Mouse (Mus musculus): ENCODE data around the gene Tmem91. TPM values are rescaled to one million over a fixed set of nuclear protein-coding genes. Genes with fewer than 3 reads are reported as not detected.
"Not testable (repeated sequence)": the region's sequence is repeated elsewhere in the genome, so short reads cannot be mapped to it uniquely, and the experiment has no call there.

Tmem91 gene
- 1.0 and 1.1 TPM in 2 replicates for polyA plus RNA-seq (2015; fragmentation: Nextera tagmentation; extraction: Ambion mirVana)

- H3K27me3 ChIP-seq: peaks cover 41% of the 10 kb centered on the region
- peak within 1 kb of the TSS; percentile 68 for H3K4me2 ChIP-seq
- DNase-seq: no peak
- H3K9ac ChIP-seq: peak within 1 kb of the TSS; percentile 45
- WGBS (ENCODE audit: insufficient replicate concordance): 2% methylated on average over 29 of the region's 29 CpGs
- peak within 1 kb of the TSS; percentile 48 for H3K4me3 ChIP-seq (replicated peaks)
- H3K27ac ChIP-seq: no peak within 1 kb of the TSS
- peaks cover 22% of the 10 kb centered on the region for H3K4me1 ChIP-seq (replicated peaks)
- H3K36me3 ChIP-seq: no peaks in the 10 kb centered on the region
- H3K9me3 ChIP-seq (replicated peaks): no peaks in the 10 kb centered on the region
- ATAC-seq (ENCODE audit: low read depth): no peak
Measured at GRCm38 (mm10) chr7:25674719-25675300, at the start of gene Tmem91. Gene Tmem91 (minus strand): TSS chr7:25675166.

DNA sequence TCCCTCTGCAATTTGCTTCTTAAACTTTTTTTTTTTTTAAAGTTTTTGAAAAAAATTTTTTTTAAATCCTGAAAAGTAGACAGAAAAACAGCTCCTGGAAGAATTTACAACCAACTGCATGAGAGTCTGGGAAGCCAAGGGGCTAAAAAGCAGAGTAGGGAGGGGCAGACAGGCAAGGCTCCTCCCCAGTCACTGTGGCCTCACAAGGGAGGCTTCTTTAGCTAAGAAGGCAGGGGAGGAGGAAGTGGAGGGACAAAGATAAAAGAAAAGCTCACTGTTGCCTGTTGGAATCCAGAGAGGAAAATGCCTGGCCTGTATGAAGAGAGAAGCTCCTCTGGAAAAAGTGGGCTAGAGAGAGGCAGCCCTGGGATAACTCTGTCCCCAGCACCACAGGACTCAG, 46.8 kb upstream of the Tmem91 start:
- H3K27ac ChIP-seq: peak overlapping the region; percentile 80
- peak overlapping the region; percentile 33 for H3K4me2 ChIP-seq
- peaks cover 56% of the 10 kb centered on the region for H3K4me1 ChIP-seq (replicated peaks)
- peak; percentile 47 for ATAC-seq (ENCODE audit: low read depth)
- not testable (repeated sequence) for H3K27me3 ChIP-seq; H3K9me3 ChIP-seq (replicated peaks); DNase-seq; H3K4me3 ChIP-seq (replicated peaks)
- H3K36me3 ChIP-seq: peaks cover 70% of the 10 kb centered on the region
- H3K9ac ChIP-seq: peak overlapping the region; percentile 45

DNA sequence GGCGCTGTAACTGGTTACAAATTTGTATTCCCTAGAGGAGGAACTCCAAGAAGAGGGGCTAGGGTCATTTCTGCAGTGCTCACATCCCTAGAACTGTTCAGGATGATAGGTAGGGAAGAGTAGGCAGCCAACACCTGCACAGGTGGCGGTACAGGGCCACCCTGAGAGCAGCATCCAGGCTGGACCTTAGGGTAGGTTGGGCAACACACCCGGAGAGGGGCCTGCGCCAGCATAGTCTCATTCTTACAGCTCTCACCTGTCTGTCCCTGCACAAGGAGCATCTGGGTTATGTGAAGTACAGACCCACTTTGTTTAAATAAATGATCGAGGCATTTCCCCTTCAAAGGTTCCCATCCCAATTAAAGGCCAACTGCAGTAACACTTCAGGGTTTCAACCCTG, 45.8 kb upstream of the Tmem91 start:
- DNase-seq (no peak), ATAC-seq (ENCODE audit: low read depth) (no peak)
- no peak overlapping the region for H3K4me3 ChIP-seq (replicated peaks)
- 80% methylated on average over 5 of the region's 5 CpGs for WGBS (ENCODE audit: insufficient replicate concordance)
- H3K27ac ChIP-seq: no peak overlapping the region
- H3K4me2 ChIP-seq: no peak overlapping the region
- H3K27me3 ChIP-seq: no peaks in the 10 kb centered on the region
- H3K4me1 ChIP-seq (replicated peaks): peaks cover 57% of the 10 kb centered on the region
- peaks cover 70% of the 10 kb centered on the region for H3K36me3 ChIP-seq
- no peak overlapping the region for H3K9ac ChIP-seq
- H3K9me3 ChIP-seq (replicated peaks): no peaks in the 10 kb centered on the region

- ATAC-seq (ENCODE audit: low read depth): no peak
- 50% methylated on average over 10 of the region's 10 CpGs for WGBS (ENCODE audit: insufficient replicate concordance)
- Histone ChIP-seq H3K27me3 (no peaks in the 10 kb centered on the region), H3K4me3 (replicated peaks) (peak overlapping the region; percentile 70; the same call in 1 of the 2 replicates), H3K9ac (peak overlapping the region; percentile 82; the same call in 1 of the 2 replicates), H3K27ac (peak overlapping the region; percentile 77), H3K4me2 (peak overlapping the region; percentile 76), H3K9me3 (replicated peaks) (no peaks in the 10 kb centered on the region), H3K36me3 (peaks cover 70% of the 10 kb centered on the region), H3K4me1 (replicated peaks) (peaks cover 57% of the 10 kb centered on the region)
- DNase-seq: peak; percentile 61
Measured at GRCm38 (mm10) chr7:25719761-25720610, 45.0 kb upstream of the Tmem91 start.

DNA sequence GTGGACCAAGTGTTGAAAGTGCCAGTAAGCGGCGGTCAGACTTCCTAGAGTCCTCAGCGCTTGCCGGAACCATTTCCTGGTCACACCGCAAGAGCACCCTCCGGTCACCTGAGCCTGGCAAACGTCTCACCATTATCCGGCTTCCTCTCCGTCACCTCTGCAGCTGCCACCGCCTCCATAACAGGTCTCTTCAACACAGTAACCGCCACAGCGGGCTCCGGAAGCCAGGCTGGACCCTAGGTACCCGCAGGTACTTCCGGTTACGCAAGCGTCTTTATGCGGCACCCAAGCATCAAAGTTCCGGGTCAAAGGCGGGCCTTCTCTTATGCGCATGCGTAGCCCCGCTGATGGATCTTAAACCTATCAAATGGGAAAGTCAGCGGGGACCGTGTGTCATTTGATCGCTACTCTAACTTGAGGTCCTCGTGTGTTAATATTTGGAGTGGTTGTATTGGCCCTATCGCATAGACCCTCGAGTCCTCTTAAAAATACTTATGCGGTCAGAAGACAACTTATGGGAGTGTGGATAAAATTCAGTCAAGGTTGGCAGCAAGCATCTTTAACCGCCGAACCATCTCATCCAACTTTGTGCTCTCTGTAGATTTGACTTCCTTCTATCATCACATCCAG, 43.9 kb upstream of the Tmem91 start, which contains the start of gene Ccdc97:
TSS of gene Ccdc97 (minus strand) at position 301 of the 630 bp plus-strand sequence.
- ATAC-seq (ENCODE audit: low read depth): peak; percentile 80

GRCm38 (mm10) chr7:25717478-25717877, 42.5 kb upstream of the Tmem91 start:
- Histone ChIP-seq H3K36me3 (peaks cover 70% of the 10 kb centered on the region), H3K27ac (no peak overlapping the region), H3K9ac (peak overlapping the region; percentile 82), H3K9me3 (replicated peaks) (no peaks in the 10 kb centered on the region), H3K4me2 (peak overlapping the region; percentile 76), H3K27me3 (no peaks in the 10 kb centered on the region), H3K4me1 (replicated peaks) (peaks cover 50% of the 10 kb centered on the region), H3K4me3 (replicated peaks) (peak overlapping the region; percentile 70)
- 81% methylated on average over 3 of the region's 3 CpGs for WGBS (ENCODE audit: insufficient replicate concordance)
- ATAC-seq (ENCODE audit: low read depth): no peak
- DNase-seq: no peak

More for the DNA sequence above, 43.9 kb upstream of the Tmem91 start, which contains the start of gene Ccdc97:
- Histone ChIP-seq H3K9me3 (replicated peaks) (no peaks in the 10 kb centered on the region), H3K4me1 (replicated peaks) (peaks cover 57% of the 10 kb centered on the region), H3K9ac (peak within 1 kb of the TSS; percentile 82), H3K36me3 (peaks cover 70% of the 10 kb centered on the region), H3K4me2 (peak within 1 kb of the TSS; percentile 76), H3K27ac (peak within 1 kb of the TSS; percentile 77), H3K4me3 (replicated peaks) (peak within 1 kb of the TSS; percentile 70), H3K27me3 (no peaks in the 10 kb centered on the region)
- peak; percentile 85 for DNase-seq
- 2% methylated on average over 32 of the region's 32 CpGs for WGBS (ENCODE audit: insufficient replicate concordance)

DNA sequence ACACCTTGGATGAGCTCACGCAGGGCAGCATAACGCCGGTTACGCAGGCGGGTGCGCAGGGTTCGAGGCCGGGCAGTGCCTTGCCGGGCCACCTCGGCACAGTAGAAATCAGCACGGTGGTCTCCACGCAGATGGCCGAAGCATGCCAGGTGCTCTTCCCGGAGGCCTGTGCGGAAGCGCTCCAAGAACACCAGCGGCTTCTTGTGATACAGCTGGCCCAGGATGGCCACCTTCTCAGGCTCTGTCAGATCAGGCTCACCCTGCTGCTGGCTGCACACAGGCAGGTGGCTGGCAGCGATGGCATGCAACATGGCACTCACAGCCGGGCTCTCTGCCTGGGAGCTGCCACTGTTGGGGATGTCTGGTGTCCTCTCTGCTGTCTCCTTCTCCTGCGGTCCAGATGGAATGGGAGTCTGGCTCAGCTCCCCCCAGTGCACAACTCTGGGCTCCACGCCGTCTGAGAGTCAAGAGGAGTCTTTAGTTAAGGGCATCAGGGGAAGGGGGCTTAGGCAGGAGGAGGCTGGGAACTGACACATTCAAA, 40.8 kb upstream of the Tmem91 start:
- H3K9me3 ChIP-seq (replicated peaks): no peaks in the 10 kb centered on the region
- H3K9ac ChIP-seq: no peak overlapping the region
- 90% methylated on average over 22 of the region's 22 CpGs for WGBS (ENCODE audit: insufficient replicate concordance)
- H3K4me1 ChIP-seq (replicated peaks): peaks cover 55% of the 10 kb centered on the region
- ATAC-seq (ENCODE audit: low read depth) (no peak), DNase-seq (no peak)
- H3K4me2 ChIP-seq: no peak overlapping the region
- H3K27me3 ChIP-seq: no peaks in the 10 kb centered on the region
- H3K27ac ChIP-seq: no peak overlapping the region
- H3K36me3 ChIP-seq: peaks cover 64% of the 10 kb centered on the region
- no peak overlapping the region for H3K4me3 ChIP-seq (replicated peaks)

DNA sequence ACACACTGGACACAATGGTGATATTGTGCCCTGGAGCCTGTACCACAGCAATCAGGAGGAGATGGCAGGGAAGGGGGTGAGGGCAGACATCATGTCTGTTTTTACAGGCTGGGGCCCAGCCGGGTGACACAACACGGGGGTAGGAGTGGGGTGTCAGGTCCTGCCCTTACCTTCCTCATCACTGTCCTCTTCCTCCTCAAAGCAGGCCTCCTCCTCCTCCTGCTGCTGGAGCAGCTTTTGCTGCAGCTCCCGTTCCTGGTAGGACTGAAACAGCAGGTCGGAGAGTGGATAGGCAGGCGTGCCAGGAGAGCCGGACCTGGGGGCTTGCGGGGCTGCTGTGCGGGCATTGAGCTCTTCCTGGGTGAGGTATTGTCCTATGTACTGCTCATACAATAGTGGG, 39.6 kb upstream of the Tmem91 start:
- 86% methylated on average over 8 of the region's 8 CpGs for WGBS (ENCODE audit: insufficient replicate concordance)
- Histone ChIP-seq H3K4me1 (replicated peaks) (peaks cover 55% of the 10 kb centered on the region), H3K9ac (no peak overlapping the region), H3K4me3 (replicated peaks) (no peak overlapping the region), H3K27ac (no peak overlapping the region), H3K9me3 (replicated peaks) (no peaks in the 10 kb centered on the region), H3K36me3 (peaks cover 52% of the 10 kb centered on the region), H3K4me2 (no peak overlapping the region), H3K27me3 (no peaks in the 10 kb centered on the region)
- DNase-seq: no peak
- ATAC-seq (ENCODE audit: low read depth): no peak

- H3K36me3 ChIP-seq: peaks cover 56% of the 10 kb centered on the region
- H3K27ac ChIP-seq: no peak overlapping the region
Measured at GRCm38 (mm10) chr7:25712801-25713200, 37.8 kb upstream of the Tmem91 start.

GRCm38 (mm10) chr7:25711731-25712197, 36.8 kb upstream of the Tmem91 start:
- peak overlapping the region; percentile 68 for H3K27ac ChIP-seq
- H3K4me1 ChIP-seq (replicated peaks): peaks cover 55% of the 10 kb centered on the region
- 28% methylated on average over 7 of the region's 7 CpGs for WGBS (ENCODE audit: insufficient replicate concordance)
- no peak overlapping the region for H3K4me3 ChIP-seq (replicated peaks)
- peaks cover 63% of the 10 kb centered on the region for H3K36me3 ChIP-seq
- DNase-seq: no peak
- no peaks in the 10 kb centered on the region for H3K9me3 ChIP-seq (replicated peaks)
- no peaks in the 10 kb centered on the region for H3K27me3 ChIP-seq
- H3K9ac ChIP-seq: 0 out of 2 replicates have a peak overlapping the region, but pooled peaks have one; percentile 13
- no peak overlapping the region for H3K4me2 ChIP-seq
- peak; percentile 35 for ATAC-seq (ENCODE audit: low read depth)

More at GRCm38 (mm10) chr7:25712801-25713200, 37.8 kb upstream of the Tmem91 start:
- Histone ChIP-seq H3K9ac (no peak overlapping the region), H3K4me2 (no peak overlapping the region), H3K4me3 (replicated peaks) (no peak overlapping the region), H3K9me3 (replicated peaks) (no peaks in the 10 kb centered on the region), H3K27me3 (no peaks in the 10 kb centered on the region), H3K4me1 (replicated peaks) (peaks cover 55% of the 10 kb centered on the region)
- no peak for ATAC-seq (ENCODE audit: low read depth)
- DNase-seq: no peak
- WGBS (ENCODE audit: insufficient replicate concordance): 78% methylated on average over 9 of the region's 9 CpGs

DNA sequence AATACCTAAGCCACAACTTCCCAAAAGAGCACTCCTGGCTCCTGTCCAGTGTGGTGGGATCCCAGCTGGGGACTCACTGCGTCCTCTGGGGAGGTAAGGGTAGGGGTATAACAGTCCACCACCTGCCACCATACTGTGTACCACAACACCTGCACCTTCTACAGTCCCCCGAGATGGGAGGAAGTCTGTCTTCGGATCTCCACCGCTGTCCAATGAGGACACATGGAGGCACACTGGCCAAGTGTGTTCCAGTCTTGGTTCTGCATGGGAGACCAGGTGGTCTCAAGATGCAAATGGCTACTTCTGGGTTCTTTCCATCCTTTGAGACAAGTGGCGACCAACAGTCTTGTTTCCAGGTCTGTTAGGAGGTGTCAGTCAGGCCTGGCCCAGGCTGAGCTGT, 36.2 kb upstream of the Tmem91 start:
- no peak for DNase-seq
- H3K36me3 ChIP-seq: peaks cover 62% of the 10 kb centered on the region
- peak overlapping the region; percentile 68 for H3K27ac ChIP-seq
- peaks cover 59% of the 10 kb centered on the region for H3K4me1 ChIP-seq (replicated peaks)
- H3K27me3 ChIP-seq: no peaks in the 10 kb centered on the region
- ATAC-seq (ENCODE audit: low read depth): no peak
- no peak overlapping the region for H3K4me3 ChIP-seq (replicated peaks)
- H3K4me2 ChIP-seq: no peak overlapping the region
- WGBS (ENCODE audit: insufficient replicate concordance): 61% methylated on average over 5 of the region's 5 CpGs
- no peaks in the 10 kb centered on the region for H3K9me3 ChIP-seq (replicated peaks)
- H3K9ac ChIP-seq: no peak overlapping the region

Measured in liver, embryonic 13.5 days (tissue).